Mouse (Mus musculus): ENCODE measurements around the gene Srrm4. TPM values are rescaled to one million over a fixed set of nuclear protein-coding genes. Genes with fewer than 3 reads are reported as not detected.

The Srrm4 gene
- polyA plus RNA-seq, 1 experiment: not detected

GRCm38 (mm10) chr5:116457791-116458190 lies 133.8 kb downstream of the Srrm4 start:
- no peak for TF ChIP-seq POLR2A (IDR thresholded peaks at IDR 0.05; ENCODE audit: low read depth, low read length)
- no peak for DNase-seq (ENCODE audit: low read depth in 1 of 2, low spot score in 2 of 2)
- no peak overlapping the region for H3K4me3 ChIP-seq (ENCODE audit: extremely low read depth, insufficient read depth, insufficient read length)
- no peak overlapping the region for H3K27ac ChIP-seq (ENCODE audit: insufficient read depth, low read length)
- no peaks in the 10 kb centered on the region for H3K27me3 ChIP-seq (ENCODE audit: control insufficient read depth, insufficient read depth, low read length)
- no peaks in the 10 kb centered on the region for H3K36me3 ChIP-seq (ENCODE audit: control insufficient read depth, insufficient read depth, low read length)
- no peaks in the 10 kb centered on the region for H3K4me1 ChIP-seq (ENCODE audit: control insufficient read depth, insufficient read depth, insufficient read length)
- WGBS: 89% methylated on average over 7 of the region's 7 CpGs

GRCm38 (mm10) chr5:116456796-116457515 lies 134.7 kb downstream of the Srrm4 start:
- Histone ChIP-seq H3K27me3 (ENCODE audit: control insufficient read depth, insufficient read depth, low read length) (no peaks in the 10 kb centered on the region), H3K4me3 (ENCODE audit: extremely low read depth, insufficient read depth, insufficient read length) (no peak overlapping the region), H3K4me1 (ENCODE audit: control insufficient read depth, insufficient read depth, insufficient read length) (no peaks in the 10 kb centered on the region), H3K36me3 (ENCODE audit: control insufficient read depth, insufficient read depth, low read length) (no peaks in the 10 kb centered on the region), H3K27ac (ENCODE audit: insufficient read depth, low read length) (no peak overlapping the region)
- DNase-seq (ENCODE audit: low read depth in 1 of 2, low spot score in 2 of 2): no peak
- TF ChIP-seq POLR2A (IDR thresholded peaks at IDR 0.05; ENCODE audit: low read depth, low read length): no peak
- no peak for TF ChIP-seq CTCF (IDR thresholded peaks at IDR 0.05; ENCODE audit: extremely low read depth, insufficient read depth, insufficient read length, insufficient replicate concordance)
- 43% methylated on average over 10 of the region's 10 CpGs for WGBS

GRCm38 (mm10) chr5:116453401-116453851 lies 138.2 kb downstream of the Srrm4 start:
- no peaks in the 10 kb centered on the region for H3K36me3 ChIP-seq (ENCODE audit: control insufficient read depth, insufficient read depth, low read length)
- no peak overlapping the region for H3K27ac ChIP-seq (ENCODE audit: insufficient read depth, low read length)
- no peak for DNase-seq (ENCODE audit: low read depth in 1 of 2, low spot score in 2 of 2)
- 4% methylated on average over 27 of the region's 27 CpGs for WGBS
- H3K4me1 ChIP-seq (ENCODE audit: control insufficient read depth, insufficient read depth, insufficient read length): no peaks in the 10 kb centered on the region
- TF ChIP-seq POLR2A (IDR thresholded peaks at IDR 0.05; ENCODE audit: low read depth, low read length) (no peak), CTCF (IDR thresholded peaks at IDR 0.05; ENCODE audit: extremely low read depth, insufficient read depth, insufficient read length, insufficient replicate concordance) (no peak)
- no peak overlapping the region for H3K4me3 ChIP-seq (ENCODE audit: extremely low read depth, insufficient read depth, insufficient read length)
- no peaks in the 10 kb centered on the region for H3K27me3 ChIP-seq (ENCODE audit: control insufficient read depth, insufficient read depth, low read length)

- no peak for TF ChIP-seq POLR2A (IDR thresholded peaks at IDR 0.05; ENCODE audit: low read depth, low read length)
- TF ChIP-seq CTCF (IDR thresholded peaks at IDR 0.05; ENCODE audit: extremely low read depth, insufficient read depth, insufficient read length, insufficient replicate concordance): no peak
- Histone ChIP-seq H3K4me1 (ENCODE audit: control insufficient read depth, insufficient read depth, insufficient read length) (no peaks in the 10 kb centered on the region), H3K36me3 (ENCODE audit: control insufficient read depth, insufficient read depth, low read length) (no peaks in the 10 kb centered on the region), H3K27ac (ENCODE audit: insufficient read depth, low read length) (no peak overlapping the region), H3K27me3 (ENCODE audit: control insufficient read depth, insufficient read depth, low read length) (no peaks in the 10 kb centered on the region), H3K4me3 (ENCODE audit: extremely low read depth, insufficient read depth, insufficient read length) (no peak overlapping the region)
- 89% methylated on average over 8 of the region's 8 CpGs for WGBS
- no peak for DNase-seq (ENCODE audit: low read depth in 1 of 2, low spot score in 2 of 2)
Measured at GRCm38 (mm10) chr5:116450901-116451300, 140.7 kb downstream of the Srrm4 start.

GRCm38 (mm10) chr5:116449522-116450225 lies 141.9 kb downstream of the Srrm4 start:
- Histone ChIP-seq H3K4me1 (ENCODE audit: control insufficient read depth, insufficient read depth, insufficient read length) (no peaks in the 10 kb centered on the region), H3K27ac (ENCODE audit: insufficient read depth, low read length) (no peak overlapping the region), H3K4me3 (ENCODE audit: extremely low read depth, insufficient read depth, insufficient read length) (no peak overlapping the region), H3K36me3 (ENCODE audit: control insufficient read depth, insufficient read depth, low read length) (no peaks in the 10 kb centered on the region), H3K27me3 (ENCODE audit: control insufficient read depth, insufficient read depth, low read length) (no peaks in the 10 kb centered on the region)
- DNase-seq (ENCODE audit: low read depth in 1 of 2, low spot score in 2 of 2): no peak
- 66% methylated on average over 8 of the region's 8 CpGs for WGBS
- TF ChIP-seq POLR2A (IDR thresholded peaks at IDR 0.05; ENCODE audit: low read depth, low read length) (no peak), CTCF (IDR thresholded peaks at IDR 0.05; ENCODE audit: extremely low read depth, insufficient read depth, insufficient read length, insufficient replicate concordance) (no peak)

GRCm38 (mm10) chr5:116448409-116449191 lies 143.0 kb downstream of the Srrm4 start:
- Histone ChIP-seq H3K36me3 (ENCODE audit: control insufficient read depth, insufficient read depth, low read length) (no peaks in the 10 kb centered on the region), H3K27me3 (ENCODE audit: control insufficient read depth, insufficient read depth, low read length) (no peaks in the 10 kb centered on the region), H3K4me3 (ENCODE audit: extremely low read depth, insufficient read depth, insufficient read length) (no peak overlapping the region), H3K27ac (ENCODE audit: insufficient read depth, low read length) (no peak overlapping the region), H3K4me1 (ENCODE audit: control insufficient read depth, insufficient read depth, insufficient read length) (no peaks in the 10 kb centered on the region)
- TF ChIP-seq POLR2A (IDR thresholded peaks at IDR 0.05; ENCODE audit: low read depth, low read length) (no peak), CTCF (IDR thresholded peaks at IDR 0.05; ENCODE audit: extremely low read depth, insufficient read depth, insufficient read length, insufficient replicate concordance) (no peak)
- no peak for DNase-seq (ENCODE audit: low read depth in 1 of 2, low spot score in 2 of 2)
- 20% methylated on average over 11 of the region's 11 CpGs for WGBS
